Mouse (Mus musculus) mature B cell (primary cell): ENCODE data around the gene Mnd1.

Source experiments
- in situ Hi-C: fragments of 300-500 bp; cut with MboI; formaldehyde crosslinking; loops from 2 replicates; pipeline ENCODE4 v1.14.3; 2019

Mnd1 gene

DNA sequence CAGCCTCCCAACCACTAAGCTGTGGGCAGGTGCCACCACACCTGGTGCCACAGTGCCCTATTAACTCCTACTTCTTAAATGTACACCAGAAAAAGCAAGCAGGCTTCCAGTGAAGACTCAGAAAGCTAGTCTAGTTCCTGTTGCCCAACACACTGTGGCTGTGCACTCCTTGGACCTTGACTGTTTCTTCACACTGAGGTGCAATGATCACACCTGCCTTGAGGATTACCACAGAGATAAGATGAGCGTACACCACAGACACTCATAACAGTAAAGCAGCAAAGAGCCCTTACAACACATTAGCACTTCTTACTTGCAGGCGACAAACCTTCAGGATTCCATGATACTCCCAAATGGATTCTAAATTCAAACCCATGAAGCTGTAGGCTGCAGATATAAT, 62.7 kb downstream of the Mnd1 start:
- in situ Hi-C loops, result no loop called here

DNA sequence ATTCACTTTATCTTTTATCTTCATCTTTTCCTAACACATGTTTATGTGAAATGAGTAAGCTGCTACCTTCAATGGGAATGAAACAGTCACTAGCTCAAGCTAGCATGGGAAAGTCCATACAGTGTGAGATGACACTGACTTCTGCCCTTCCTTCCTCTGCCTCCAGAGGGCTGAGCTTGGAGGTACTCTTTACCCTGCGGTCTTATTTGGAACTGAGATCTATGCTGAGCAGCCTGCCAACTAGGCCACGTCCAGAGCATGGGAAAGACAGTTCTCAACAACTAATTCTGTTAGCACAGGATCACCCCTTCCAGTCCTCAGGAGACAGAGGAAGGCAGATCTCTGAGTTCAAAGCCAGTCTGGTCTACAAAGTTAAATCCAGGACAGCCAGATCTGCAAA, 64.6 kb downstream of the Mnd1 start:
- in situ Hi-C loops, result no loop called here

DNA sequence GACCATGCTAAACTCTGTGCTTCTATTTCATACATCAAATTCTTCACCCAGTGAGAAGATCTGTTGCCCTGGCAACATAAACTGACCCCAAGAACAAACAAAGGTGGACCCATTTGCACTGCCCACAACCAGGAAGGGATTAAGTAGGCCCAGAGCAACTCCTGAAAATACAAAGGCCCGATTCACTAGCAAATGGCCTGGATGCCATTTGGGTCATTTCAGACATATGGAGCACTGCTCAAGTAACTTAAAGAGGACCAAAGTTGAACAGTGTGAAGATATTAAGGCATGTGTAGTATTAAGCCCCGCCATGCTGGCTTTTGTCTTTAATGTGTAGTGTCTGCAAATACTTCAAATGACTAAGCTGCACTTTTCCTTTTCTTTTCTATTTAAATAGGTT, 68.7 kb downstream of the Mnd1 start:
- in situ Hi-C loops, result no loop called here

DNA sequence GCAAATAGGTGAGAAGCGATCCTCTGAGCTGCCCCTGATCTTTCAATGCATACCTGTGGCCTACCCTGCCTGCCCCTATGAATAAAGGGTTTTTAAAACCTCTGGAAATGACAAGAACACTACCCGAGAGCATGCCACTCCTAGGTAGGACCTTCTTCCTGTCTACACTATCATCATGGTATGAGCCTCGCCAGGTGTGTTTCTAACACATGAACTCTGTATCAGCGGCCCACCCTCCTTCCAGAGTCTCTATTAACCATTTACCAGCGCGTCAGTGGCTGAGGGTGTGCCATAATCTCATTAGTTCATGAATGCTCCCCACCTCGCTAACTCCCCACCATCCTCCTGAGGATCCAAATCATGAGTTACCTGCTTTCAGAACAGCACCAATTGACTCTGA, 69.2 kb downstream of the Mnd1 start:
- in situ Hi-C loops, result no loop called here

DNA sequence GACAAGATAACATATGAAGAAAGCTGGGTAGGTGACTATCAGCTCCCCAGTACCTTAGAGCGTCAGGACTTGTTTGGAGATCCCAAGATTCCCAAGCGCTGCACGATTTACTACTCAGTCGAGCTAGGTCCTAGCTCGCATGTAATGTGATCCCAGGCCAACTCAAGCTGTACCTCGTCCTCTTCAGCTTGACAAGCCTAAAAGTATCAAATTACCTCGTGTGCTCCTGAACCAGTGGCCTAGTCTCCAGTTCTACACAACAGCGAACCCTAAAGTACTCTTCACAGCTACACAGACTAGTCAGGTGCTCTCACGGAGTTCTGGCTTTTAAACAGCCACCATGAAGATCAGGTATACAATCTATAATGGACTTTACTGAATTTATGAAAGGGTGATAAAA, 70.2 kb downstream of the Mnd1 start:
- in situ Hi-C loops, result no loop called here

DNA sequence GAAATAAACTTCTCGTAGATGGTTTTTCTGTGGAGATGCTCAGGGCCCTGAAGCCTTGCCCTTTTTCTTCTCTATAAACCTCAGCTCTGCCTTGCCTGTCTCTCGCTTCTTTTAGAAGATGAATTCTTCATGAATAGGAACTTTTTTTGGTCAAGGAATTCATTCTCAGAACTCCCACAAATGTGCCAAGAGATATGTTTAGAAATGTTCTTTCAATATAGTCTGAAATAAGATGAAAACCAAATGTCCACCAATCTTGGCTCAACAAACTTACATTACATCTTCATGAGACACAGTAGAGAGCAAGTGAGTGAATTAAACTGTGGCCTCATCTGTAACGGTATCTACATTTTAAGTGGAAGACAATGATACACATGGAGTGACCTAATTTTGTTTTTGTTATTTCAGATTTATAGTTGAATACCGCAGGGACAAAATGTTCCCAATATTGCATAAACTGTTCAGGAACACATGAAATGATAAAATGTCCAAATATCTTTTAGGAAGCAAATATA, 74.3 kb downstream of the Mnd1 start:
- in situ Hi-C loops, result no loop called here

DNA sequence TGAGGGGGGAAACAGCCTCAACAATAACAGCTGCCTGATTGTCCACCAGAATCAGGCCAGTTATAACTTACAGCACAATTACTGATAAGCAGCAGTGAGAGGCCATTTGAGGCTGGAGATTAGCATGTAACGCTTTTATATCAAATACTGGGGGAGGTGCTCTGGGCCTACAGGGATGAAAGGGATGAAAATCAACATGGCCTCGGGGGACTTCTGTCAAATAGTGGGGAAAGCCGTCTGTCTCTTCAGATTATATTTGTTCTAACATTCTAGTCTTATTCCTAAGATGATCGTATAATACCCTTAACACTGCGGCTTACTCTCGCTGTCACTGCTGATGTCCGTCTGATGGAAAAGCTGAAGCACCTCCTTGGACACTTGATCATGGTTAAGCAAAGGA, 75.5 kb downstream of the Mnd1 start:
- in situ Hi-C loops, result no loop called here

DNA sequence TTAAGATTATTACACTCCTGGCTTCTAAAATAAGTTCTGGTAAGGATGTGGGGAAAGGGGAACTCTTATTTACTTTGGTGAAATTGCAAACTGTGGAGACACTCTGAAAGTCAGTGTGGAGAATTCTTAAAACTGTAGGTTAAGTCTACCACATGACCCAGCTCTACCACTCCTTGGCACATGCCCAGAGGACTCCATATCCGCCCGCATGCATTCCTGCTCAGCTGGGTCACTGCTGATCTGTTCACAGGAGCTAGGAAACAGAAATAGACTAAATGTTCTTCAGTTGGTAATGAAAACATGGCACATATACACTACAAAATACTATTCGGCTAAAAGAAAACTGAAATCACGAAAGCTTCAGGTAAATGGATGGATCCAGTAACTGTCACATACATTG, 78.1 kb downstream of the Mnd1 start:
- in situ Hi-C loops, result no loop called here

DNA sequence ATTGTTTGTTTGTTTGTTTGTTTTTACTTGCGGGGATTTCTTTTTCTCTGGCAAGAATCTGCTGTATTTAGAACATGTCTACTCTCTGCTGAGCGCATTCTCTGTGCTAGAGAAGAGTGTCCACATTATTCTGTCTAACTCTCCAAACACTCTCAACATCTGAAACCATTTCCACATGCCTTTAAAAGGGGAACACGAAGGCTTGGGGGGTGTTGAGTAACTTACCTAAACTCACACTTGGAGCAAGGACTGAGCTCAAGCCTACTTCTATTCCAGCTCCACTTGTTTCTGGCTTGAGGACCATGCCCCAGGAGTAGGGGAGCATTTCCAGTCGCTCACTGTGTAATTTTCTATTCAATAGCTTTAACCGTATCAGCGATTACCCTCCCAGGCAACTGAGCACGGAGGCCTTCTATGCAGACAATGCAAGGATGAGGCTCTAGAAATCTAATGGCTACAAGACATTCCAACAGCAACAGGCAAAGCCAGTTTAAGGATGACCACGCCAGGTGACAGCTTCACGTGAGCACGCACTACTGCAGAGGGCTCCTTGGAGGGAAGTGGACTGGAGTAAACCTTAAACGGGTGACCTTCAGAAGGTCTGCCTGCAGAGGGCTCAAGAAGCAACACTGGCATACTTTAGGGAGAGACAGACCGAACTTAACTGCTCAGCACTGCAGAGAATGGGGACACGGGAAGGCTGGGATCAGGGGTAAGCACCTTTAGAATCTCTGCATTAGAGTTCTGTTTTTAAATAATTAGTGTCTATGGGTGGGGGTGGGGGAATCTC, 78.8 kb downstream of the Mnd1 start:
- in situ Hi-C loops, result no loop called here

DNA sequence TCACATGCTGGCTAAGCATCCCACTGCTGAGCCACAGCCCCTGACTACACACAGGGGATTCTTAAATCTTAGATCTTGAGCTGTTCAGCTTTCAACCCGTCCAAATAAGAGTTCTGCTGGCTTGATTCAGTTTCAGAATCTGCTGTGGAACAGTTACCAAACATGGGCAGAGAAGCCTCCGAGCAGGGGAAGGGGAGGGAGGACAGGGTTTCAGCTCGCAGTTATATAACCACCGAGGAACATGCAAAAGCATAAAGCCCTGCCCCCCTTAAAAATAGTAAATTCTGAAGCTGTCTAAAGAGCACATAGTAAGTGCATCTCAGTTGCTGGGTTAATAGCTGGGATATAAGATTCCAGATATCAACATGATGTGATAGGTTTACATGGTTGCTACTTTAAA, 80.1 kb downstream of the Mnd1 start:
- in situ Hi-C loops, result no loop called here

DNA sequence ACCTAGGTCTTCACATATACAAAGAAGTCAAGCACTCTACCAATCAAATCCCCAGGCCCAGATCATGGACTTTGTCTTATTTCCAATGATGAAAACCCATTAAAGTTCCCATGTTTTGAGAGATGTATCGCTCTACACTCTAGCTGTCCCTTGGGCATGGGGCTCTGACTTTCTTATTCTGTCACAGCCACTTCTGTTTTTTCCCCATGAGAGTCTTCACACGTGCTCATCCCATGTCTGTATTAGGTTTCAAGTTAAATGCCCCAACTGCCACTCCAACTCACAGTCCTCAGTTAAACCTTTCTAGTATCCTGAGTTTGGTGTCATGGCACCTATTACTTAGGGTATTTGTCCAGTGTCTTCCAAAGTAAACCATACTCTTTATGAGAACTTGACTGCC, 80.8 kb downstream of the Mnd1 start:
- in situ Hi-C loops, result no loop called here

DNA sequence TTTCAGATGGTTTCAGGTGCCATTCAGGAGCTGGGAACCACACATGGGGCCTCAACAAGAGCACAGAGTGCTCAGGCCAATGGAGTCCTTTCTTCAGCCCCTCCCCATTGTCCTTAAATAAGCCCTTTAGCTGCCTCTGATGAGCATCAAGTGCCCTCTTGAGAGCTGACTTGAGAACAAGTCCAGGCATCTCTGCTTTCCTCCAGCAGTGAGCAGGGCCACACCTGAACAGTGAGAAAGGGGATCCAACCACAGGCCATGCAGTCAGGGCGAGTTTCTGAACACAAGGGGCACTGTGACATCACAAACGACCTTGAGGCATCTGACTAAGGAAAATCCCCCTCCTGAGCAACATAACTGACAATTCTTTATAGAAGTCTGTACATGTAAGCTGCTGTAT, 83.9 kb downstream of the Mnd1 start:
- in situ Hi-C loops, result no loop called here

DNA sequence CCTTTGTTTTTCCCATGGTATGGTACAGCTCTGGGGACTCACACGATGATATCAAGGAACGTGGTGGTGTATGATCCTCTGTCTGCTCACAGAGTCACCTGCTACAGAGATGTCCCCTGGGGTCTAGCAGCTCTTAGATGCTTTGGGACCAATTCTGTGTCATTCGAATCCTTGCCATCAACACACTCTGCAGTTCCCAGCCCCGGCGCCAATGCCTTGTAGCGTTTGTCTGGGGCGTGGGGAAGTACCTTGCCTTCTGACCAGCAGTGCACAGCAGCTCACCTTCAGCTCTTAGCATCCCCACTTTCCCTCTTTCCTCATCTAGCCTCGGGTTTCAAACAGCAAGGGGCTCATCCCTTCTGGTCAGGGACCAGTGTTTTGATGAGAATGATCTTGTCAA, 84.8 kb downstream of the Mnd1 start:
- in situ Hi-C loops, result no loop called here

DNA sequence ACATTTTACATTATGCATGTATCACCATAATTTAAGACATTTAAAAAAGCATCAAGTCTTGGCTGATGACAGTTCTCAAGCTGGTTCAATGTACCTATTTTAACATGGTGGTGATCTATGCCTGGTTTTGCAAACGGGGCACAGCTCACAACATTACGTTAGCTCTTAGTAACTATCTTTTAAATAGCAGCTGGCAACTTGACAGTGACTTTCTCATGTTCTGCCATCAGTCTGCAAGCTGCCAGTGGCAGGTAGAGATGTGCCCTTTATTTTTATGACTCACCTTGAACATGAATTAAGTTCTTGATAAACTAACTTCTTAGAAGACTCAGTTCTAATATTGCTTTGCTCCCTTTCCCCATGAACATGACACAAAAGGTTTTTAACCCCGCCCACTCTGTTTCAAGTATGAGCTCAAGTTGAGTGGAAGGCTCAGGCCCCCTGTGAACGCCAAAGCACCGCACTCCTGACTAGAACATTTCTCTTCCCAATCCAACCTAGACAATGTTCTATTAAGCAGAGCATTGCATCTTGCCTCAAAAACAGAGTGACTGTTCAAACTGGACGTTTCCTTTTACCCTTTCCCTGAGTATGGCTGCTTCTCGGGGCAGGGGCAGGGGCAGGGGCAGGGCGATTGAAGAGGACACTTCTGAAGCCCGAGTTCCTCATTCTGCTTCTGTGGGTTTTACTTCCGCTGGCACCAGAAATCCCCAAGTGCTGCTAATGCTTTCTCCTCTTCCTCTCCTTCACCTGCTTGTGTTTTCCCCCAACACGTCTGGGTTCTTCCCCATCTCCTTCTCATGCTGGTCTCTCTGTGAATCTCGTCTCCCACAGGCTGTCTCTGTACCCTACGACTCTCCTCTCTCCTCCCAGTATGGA, 86.5 kb downstream of the Mnd1 start:
- in situ Hi-C loops, result no loop called here

DNA sequence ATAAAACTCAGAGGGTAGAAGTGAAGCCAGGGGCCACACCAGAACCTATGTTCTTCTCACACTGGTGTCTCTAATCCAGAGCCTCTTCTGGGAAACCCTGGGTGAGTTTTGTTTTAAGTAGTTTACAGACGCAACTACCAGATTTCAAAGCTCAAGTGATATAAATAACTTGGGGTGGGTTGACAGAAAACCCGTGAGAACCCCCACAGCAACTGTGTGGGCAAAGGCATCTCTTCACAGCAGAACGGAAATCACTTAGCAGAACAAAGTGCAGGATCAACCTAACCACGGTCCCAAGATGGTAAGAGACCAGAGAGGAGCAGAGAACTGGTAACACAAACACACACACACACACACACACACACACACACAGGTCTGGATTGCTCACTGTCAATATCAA, 89.8 kb downstream of the Mnd1 start:
- in situ Hi-C loops, result no loop called here

DNA sequence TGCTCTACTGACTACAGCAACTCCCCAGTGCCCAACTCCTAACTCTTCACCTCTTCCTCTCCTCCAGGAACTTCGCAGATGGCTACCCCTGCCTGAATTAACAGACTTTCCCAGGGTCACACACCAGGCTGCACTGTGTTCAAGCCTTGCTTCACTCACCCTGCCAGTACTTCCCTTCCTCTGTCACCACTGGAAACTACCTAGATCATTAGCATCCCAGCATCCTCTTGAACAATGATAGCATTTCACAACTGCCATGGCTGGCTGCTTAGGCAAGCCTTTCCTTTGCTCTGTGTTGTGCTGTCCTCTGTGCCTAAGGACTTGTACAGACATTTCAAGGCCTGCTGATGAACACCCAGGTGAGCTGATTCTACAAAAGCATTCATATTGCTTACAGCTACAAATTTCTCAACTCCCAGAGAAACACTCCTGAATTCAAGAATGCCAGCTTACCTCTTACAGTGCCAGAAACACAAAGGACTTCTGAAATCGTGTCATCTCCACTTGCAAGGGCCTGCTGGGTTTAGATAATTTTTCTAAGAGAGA, 92.1 kb downstream of the Mnd1 start:
- in situ Hi-C loops, result no loop called here

DNA sequence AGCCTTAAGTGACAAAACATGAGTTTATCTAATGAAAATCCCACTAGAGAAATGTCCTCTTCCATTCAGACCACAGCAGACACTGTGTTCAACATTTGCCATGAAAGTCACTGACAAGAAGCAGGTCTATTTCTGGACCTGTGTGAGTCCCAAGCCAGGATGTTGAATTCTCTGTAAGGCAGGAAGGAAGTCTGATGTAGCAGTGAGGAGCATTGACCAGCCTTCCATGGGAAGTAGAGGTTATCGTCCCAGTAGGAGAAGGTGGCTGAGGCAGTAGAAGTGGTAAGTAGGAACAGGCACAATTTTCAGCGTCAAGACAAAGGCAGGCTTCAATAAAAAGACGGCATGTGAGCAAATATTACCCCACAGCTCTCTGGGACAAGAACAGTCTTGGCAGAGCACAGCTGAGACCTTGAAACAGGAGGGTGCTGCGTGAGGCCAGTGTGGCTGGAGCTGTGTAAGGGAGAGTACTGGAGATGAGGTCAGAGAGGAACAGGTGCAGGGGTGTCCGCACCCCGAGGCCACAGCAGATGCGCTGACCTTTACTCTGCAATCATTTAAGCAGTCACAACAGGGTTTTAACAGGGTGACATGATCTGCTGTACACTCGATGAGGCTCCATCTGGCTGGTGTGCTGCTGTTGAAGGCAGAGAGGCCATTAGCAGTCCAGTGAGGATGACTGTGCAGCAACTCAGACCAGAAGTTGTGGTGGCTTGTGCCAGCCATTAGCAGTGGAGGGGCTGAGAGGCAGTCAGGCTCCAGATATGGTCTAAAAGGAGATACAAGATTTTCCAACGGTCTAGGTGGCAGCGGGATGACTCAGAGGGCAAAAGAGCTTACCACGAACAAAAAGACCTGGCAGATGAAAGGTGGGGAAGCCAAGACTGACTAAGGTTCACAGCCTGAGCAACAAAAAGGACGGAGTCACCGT, 93.8 kb downstream of the Mnd1 start:
- in situ Hi-C loops, result no loop called here

DNA sequence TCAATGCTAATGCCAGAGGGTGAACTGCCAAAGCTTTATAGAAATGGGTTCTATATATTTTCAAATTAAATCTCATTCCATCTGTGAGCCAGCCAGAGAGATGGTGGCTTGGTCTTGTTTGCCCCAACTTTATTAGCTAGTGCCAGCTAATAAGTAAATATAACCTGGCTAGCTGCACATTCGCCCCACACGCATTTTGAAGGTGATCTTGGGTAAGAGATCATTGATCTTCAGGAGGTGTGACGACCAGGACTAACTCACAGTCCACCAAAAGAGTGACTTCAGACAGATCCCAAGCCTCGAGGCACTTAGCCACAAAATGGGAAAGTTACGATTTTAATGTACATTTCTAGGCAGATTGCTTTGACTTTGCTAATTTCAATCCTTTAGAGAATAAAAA, 94.6 kb downstream of the Mnd1 start:
- in situ Hi-C loops, result no loop called here

DNA sequence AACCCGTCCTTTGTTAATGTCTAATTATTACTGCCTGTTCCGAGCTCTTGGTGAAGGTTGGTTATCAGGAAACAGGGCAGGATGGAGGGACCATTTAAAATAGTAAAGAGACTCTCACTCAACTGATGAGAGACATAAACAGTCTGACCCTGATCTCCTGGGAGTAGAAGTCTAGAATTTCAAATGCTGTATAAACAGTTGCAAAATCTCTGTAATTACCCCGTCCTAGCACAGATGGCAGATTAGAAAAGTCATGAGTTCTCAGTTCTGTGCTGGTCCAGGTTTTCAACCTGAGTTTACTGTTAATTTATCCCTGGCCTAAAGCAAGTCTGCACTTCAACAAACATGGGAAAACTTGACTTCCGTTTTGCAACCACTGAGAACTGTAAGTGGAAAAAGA, 95.5 kb downstream of the Mnd1 start:
- in situ Hi-C loops, result no loop called here

DNA sequence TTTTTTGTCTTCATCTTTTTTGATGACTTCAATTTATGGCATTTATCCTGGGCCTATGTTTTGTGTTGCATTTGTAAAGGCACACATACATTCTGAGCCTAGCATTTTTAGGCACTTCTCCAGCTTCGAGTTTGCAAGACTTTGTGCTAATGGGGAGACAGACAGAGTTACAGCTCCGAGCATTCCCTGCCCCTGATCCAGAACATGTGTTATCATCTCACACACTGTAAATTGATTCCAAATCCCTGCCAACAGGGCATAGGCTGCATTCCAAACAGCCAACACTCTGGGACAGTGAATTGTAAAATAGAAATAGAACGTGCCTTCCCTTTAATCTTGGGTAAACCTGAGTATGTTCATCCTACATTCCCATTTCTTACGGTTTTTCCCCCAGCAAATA, 95.9 kb downstream of the Mnd1 start:
- in situ Hi-C loops, result no loop called here

DNA sequence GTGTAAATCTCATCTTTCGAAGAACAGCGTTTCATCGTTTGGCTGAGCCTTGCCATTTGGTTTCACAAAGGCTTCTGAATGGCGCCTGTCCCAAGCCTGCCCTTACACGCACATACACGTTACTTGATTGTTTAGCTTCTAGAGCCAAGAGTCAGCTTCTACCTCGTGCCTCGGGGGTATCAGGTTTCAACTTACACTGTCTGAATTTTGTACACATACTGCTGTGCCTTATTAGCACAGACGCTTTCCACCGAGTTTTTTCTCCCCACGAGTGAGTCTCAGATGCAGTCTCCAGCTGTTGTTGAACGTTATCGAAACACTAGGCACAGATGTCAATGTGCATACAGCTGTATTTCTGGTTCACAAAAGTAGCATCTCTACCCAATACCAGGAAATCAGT, 96.3 kb downstream of the Mnd1 start:
- in situ Hi-C loops, result no loop called here

DNA sequence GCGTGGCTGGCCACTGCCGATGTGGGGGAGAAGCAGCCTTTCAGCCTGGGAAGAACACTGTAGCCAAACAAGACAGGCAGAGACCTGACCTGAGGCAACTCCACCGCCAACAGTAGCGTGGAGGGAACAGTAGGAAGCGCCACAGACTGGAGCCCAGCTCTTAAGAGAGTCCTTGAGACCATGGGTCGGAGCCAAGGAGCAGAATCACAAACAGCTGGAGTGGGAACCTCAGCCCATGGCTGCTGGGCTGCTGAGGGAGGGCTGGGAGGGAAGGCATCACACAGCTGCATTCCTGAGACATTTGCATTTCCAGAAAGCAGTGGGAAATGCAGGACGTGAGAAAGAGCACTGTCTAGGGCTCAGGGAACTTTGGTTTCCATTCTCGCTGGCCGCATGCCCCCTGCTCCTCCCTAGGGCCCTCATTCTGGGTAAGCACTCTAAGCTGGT, 106.8 kb downstream of the Mnd1 start:
- in situ Hi-C loops, result no loop called here
